Mouse (Mus musculus) layer of hippocampus, adult 8-10 months (tissue): ENCODE measurements around the gene Gstp1. TPM values are rescaled to one million over a fixed set of nuclear protein-coding genes. Genes with fewer than 3 reads are reported as not detected.
"Not testable (repeated sequence)": the region's sequence is repeated elsewhere in the genome, so short reads cannot be mapped to it uniquely, and the experiment has no call there.

Experiments used
- DNase-seq, 2 experiments: peaks; one replicate each; pipeline ENCODE4 v3.0.0; 2022; ENCODE audit warnings: low spot score in 2 of 2
- total RNA-seq, 4 experiments: library from RNA; stranded (reverse); gene quantifications; 2 replicates each; pipeline ENCODE4 v1.2.4; 2022

Gstp1 gene
- total RNA-seq, 4 experiments from 2014 or later: 395 to 468 (median 434) TPM

- no peak for DNase-seq
Observed at GRCm38 (mm10) chr19:4060899-4061465, 23.2 kb upstream of the Gstp1 start.

- DNase-seq: not testable (repeated sequence)
Observed at GRCm38 (mm10) chr19:4060044-4060898, 22.5 kb upstream of the Gstp1 start.

- no peak for DNase-seq
Observed at GRCm38 (mm10) chr19:4059069-4059740, 21.4 kb upstream of the Gstp1 start, which contains the start of gene Gstp3. Gene Gstp3, minus strand, starts transcription at chr19:4059569.

- no peak for DNase-seq
Observed at GRCm38 (mm10) chr19:4058581-4058980, 20.8 kb upstream of the Gstp1 start.

- DNase-seq: no peak
Observed at GRCm38 (mm10) chr19:4057962-4058361, 20.2 kb upstream of the Gstp1 start.

GRCm38 (mm10) chr19:4057389-4057788, 19.6 kb upstream of the Gstp1 start:
- DNase-seq: no peak

- no peak for DNase-seq
Observed at GRCm38 (mm10) chr19:4056727-4057126, 18.9 kb upstream of the Gstp1 start.

- DNase-seq: no peak
Observed at GRCm38 (mm10) chr19:4055947-4056693, 18.3 kb upstream of the Gstp1 start.

- no peak for DNase-seq
Observed at GRCm38 (mm10) chr19:4055216-4055946, 17.6 kb upstream of the Gstp1 start.

GRCm38 (mm10) chr19:4054613-4055012, 16.8 kb upstream of the Gstp1 start:
- DNase-seq: no peak

GRCm38 (mm10) chr19:4052516-4053030, 14.8 kb upstream of the Gstp1 start:
- no peak for DNase-seq

- DNase-seq: peak in 1 of 2 experiments; percentile 46
Observed at GRCm38 (mm10) chr19:4051741-4052515, 14.1 kb upstream of the Gstp1 start.

- no peak for DNase-seq
Observed at GRCm38 (mm10) chr19:4051016-4051415, 13.2 kb upstream of the Gstp1 start.

GRCm38 (mm10) chr19:4049069-4049468, 11.3 kb upstream of the Gstp1 start:
- not testable (repeated sequence) for DNase-seq

- DNase-seq: peak in 1 of 2 experiments; percentile 73
Observed at GRCm38 (mm10) chr19:4047859-4048258, 10.1 kb upstream of the Gstp1 start.

GRCm38 (mm10) chr19:4046866-4047254, 9.1 kb upstream of the Gstp1 start:
- DNase-seq: no peak

GRCm38 (mm10) chr19:4045966-4046865, 8.4 kb upstream of the Gstp1 start, which contains the start of gene Gstp2:
Gene Gstp2, minus strand, starts transcription at chr19:4046023.
- peak; percentile 84 to 86 for DNase-seq

- not testable (repeated sequence) for DNase-seq
Observed at GRCm38 (mm10) chr19:4044109-4044508, 6.3 kb upstream of the Gstp1 start.

GRCm38 (mm10) chr19:4042124-4042523, 4.3 kb upstream of the Gstp1 start:
- DNase-seq: no peak
